Mouse (Mus musculus) heart, postnatal 4 days (tissue): ENCODE measurements around the gene Stxbp6. TPM values are rescaled to one million over a fixed set of nuclear protein-coding genes. Genes with fewer than 3 reads are reported as not detected.

Experiments used
- DNase-seq: peaks from one replicate; pipeline ENCODE4 v3.0.0; 2021
- total RNA-seq, 2 experiments: library from RNA; stranded (reverse); gene quantifications; 2 replicates each; pipeline ENCODE4 v1.2.3; 2021

Stxbp6 gene
- total RNA-seq, 2 experiments from 2014 or later = 12.2 to 15.5 TPM

DNA sequence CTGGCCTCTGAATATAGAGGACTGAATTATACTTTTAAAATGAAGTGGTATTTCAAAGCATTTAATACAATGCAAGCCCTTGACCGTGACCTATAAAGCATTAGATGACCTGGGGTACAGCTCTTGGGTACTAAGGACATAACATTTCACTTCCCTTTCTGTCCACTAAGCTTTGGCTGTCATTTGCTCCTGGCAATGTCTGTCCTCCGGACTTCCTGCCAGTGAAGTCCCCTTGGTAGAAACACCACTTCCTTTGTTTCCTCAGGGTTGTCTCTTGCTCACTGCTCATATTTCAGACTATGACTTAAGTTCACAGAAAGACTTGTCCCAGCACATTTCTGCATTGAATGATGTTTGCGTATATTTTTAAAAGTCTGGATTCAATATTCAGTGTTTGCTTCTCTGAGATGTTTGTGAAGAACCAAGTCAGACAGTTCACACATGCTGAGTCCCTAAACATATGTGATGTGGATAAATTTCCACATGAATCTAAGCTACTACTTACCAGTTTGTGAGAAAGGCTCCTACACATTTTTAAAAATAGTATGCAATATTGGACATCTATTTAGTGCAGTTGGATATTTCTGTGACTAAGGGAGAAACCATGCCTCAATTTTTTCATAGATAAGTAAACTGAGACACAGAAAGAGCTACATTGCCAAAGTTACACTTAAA, 166.3 kb downstream of the Stxbp6 start:
- peak; percentile 17 for DNase-seq

DNA sequence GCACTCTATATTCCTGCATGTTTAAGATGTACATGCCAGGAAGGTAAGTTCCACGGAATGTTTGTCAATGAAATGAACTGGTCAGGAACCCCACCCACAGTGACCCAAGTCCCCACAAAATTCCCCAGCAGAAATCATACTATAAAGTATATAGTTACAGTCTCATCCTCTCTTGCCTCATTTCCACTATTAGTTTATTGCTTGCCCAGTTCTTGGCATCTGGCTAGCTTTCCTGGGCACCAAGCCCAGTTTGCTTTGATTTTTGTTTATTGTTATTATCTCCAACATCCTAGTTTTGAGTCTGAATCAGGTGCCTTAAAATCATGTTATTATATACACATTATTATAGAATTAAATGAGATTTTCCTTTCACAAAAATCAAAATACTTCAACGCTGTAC, 168.5 kb downstream of the Stxbp6 start:
- no peak for DNase-seq

DNA sequence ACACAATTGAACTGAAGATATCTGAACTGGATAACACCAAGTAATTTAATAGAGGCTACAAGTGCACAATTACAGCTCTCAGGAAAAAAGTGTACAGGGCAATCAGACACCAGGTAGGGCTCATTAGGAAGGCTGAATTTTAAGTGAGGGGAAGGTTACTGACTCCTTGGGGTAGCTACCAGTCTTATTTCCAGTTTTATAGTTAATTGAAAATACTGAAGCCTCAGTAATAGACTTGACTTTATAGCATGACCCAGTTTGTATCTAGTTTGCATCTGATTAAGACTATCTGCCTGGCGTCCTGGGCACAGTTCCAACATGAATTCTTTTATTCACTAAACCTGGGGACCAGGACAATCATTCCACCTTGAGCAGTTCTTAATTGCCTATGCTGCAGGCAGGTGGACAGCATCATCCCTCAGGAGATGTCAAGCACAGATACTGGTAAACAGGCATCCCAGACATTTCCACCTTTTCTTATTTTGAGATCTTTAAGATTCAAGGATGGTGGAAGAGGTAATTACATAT, 171.2 kb downstream of the Stxbp6 start:
- DNase-seq = no peak

- DNase-seq = no peak
Measured at GRCm38 (mm10) chr12:44899173-44899870, 175.2 kb downstream of the Stxbp6 start.

DNA sequence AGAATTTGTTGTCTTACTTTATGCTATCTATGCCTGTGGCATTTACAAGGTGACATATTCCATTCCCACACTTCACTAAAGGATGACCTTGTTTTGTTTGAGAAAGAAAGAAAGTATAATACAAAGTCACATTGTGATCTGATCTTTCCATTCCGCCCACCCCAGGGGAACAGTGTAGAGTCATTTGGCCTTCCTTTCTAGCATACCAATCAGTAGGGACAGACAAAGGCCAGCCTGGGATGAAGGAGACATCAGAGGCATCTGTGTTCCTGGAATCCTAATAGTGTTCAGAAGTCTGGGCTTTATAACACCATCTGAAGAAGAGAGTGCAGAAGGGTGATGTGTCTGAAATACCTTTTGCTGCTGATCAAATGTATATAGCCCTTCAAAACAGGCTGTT, 178.0 kb downstream of the Stxbp6 start:
- no peak for DNase-seq

- DNase-seq = no peak
Measured at GRCm38 (mm10) chr12:44889677-44890393, 184.7 kb downstream of the Stxbp6 start.

- DNase-seq = peak; percentile 12
Measured at GRCm38 (mm10) chr12:44886826-44887225, 187.7 kb downstream of the Stxbp6 start.

- no peak for DNase-seq
Measured at GRCm38 (mm10) chr12:44872697-44873096, 201.8 kb downstream of the Stxbp6 start.

DNA sequence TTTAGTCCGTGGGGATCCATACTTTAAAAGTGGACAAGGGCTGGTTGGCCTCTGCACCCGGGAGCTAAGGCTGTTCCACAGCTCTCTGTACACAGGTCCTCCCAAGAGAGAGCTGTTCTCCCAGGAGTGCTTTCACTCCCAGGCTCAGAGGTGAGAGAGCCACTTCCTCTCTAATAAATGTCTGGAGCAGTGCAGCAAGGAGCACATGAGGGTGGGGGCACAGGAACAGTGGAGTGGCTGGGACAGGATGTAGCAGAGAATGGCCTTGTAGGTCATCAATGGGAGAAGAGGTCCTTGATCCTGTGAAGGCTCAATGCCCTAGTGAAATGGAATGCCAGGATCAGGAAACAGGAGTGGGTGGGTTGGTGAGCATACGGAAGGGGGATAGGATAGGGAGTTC, 209.1 kb downstream of the Stxbp6 start:
- DNase-seq = no peak

DNA sequence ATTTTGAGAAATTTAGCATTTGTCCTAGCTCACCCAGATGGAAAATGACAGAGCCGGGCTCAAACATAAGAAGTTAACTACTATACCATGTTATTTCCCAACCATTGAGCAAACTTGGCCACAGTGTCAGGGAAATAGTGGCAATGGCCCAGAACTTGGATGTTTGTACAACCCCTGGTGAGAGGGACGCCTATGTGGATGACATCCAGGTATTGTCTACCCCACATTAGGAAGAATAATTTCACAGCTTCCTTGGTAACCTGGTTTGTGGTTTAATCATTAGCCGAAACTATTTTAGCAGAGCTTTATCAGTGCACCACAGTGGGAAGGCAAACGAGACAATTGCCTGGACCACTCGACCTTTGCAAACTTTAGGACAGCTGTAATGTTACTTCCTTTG, 215.1 kb downstream of the Stxbp6 start:
- DNase-seq = peak; percentile 26

- DNase-seq = peak; percentile 69
Measured at GRCm38 (mm10) chr12:44858110-44858885, 216.2 kb downstream of the Stxbp6 start.

DNA sequence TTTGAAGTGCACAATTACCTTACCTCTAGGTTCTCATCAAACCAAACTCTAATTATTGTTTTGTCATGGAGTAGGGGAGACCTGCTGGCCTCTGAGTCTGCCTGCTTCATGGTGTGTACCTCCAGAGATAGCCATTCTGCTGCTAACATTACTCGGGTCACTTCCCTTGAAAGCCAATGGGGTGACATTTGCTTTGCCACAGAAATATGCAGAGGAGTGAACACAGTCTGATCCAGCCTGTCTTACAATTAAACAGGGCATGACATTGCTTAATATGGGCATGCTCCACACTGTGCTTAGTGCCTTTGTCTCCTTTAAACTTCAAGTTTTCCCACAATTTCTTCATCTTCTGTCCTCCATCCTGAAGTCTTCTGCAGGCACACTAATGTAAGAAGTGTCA, 222.5 kb downstream of the Stxbp6 start:
- no peak for DNase-seq

- DNase-seq = no peak
Measured at GRCm38 (mm10) chr12:44850516-44850915, 224.0 kb downstream of the Stxbp6 start.

- peak; percentile 58 for DNase-seq
Measured at GRCm38 (mm10) chr12:44848483-44849221, 225.9 kb downstream of the Stxbp6 start.

- no peak for DNase-seq
Measured at GRCm38 (mm10) chr12:44840585-44840984, 233.9 kb downstream of the Stxbp6 start.

DNA sequence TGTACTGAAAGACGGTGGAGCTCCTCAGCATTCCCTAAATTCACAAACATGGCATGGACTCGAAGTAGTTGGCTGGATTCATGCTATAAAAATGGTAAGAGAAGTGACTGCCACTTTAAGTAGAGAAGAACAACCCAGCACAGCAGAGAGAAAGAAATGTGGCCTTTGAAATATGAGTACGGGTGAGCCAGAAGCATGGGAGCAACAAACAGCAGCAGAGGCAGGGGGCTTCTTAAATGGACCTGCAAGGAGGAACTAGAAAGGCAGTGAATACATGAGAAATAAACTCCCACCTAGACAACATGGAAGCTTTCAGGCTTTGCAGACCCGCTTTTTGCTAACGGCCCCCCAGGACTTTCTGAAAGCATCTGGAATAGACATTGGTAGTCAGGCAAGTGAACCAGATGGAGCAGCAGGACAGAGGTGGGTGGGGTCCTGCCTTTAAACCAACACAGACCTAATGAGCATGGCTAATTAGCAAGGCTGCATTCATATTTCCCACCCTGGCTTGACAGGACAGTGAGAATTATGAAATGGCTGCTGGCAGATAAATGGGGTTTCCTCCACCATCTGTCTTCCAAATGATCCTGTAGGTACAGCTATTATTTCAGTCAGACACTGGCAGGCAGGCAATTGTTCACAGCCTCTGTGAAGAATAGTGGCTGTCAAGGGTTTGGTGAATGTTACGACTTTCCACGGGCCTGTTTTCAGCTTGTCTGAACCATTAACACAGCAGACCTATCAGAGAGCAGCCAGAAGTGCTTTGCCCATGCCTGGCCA, 234.7 kb downstream of the Stxbp6 start:
- DNase-seq = no peak

DNA sequence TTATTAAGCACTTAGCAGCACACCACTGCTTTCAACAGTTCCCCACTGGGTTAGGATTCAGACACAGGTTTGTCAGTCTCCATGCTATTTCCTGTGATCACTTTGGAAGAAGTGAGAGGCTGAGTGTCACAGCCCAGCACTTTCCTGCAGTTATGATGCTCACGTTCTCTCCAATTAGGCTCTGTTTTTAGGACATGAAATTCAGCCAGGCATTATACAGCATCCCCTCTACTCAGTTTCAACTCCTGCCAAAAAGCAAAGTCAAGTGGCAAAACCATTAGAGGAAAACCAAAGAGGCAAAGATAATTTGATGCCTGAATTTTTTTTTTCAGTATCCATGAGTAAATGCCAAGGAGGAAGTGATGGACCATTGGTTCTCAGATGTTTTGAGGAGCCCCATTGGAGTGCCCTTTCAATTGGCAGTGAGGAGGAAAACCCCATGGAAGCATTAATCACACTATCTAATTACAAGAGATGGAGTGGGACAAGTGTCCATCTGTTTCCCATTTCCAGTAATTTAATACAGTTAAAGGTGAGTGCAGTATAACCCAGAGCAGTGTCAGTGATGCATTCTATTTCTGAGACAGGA, 238.5 kb downstream of the Stxbp6 start:
- DNase-seq = no peak

GRCm38 (mm10) chr12:44811895-44812294, 262.6 kb downstream of the Stxbp6 start:
- DNase-seq = no peak

GRCm38 (mm10) chr12:44804213-44804612, 270.3 kb downstream of the Stxbp6 start:
- DNase-seq = no peak
